Mouse (Mus musculus) heart, postnatal 0 days (tissue): Measurements from ENCODE around the gene Rps6ka4.

Experiments used
- CTCF ChIP-seq: IDR thresholded peaks from 2 replicates; pipeline ENCODE4 v1.5.1; 2016; ENCODE audit warnings: antibody characterized with exemption, control low read depth, low read depth
- EP300 ChIP-seq: IDR thresholded peaks from 2 replicates; pipeline ENCODE4 v1.6.1; 2016; ENCODE audit warnings: antibody characterized with exemption, low read depth

GRCm38 (mm10) chr19:6877965-6878364 lies 37.5 kb upstream of the Rps6ka4 start:
- TF ChIP-seq CTCF = no peak
- no peak for TF ChIP-seq EP300
